Mouse (Mus musculus): Measurements from ENCODE around the gene Cdk17. TPM values are rescaled to one million over a fixed set of nuclear protein-coding genes. Genes with fewer than 3 reads are reported as not detected.

The Cdk17 gene
- polyA plus RNA-seq, 1 experiment = 27.6 TPM

GRCm38 (mm10) chr10:93252661-93253060 lies 92.0 kb downstream of the Cdk17 start:
- no peaks in the 10 kb centered on the region for H3K36me3 ChIP-seq (ENCODE audit: control insufficient read depth, insufficient read depth, low read length)
- H3K4me3 ChIP-seq (ENCODE audit: control insufficient read depth, low read depth, low read length) = no peak overlapping the region
- no peaks in the 10 kb centered on the region for H3K27me3 ChIP-seq (ENCODE audit: control insufficient read depth, insufficient read depth, low read length)
- TF ChIP-seq CTCF (IDR thresholded peaks at IDR 0.05; ENCODE audit: control insufficient read depth, insufficient read depth, insufficient replicate concordance, low read depth, low read length) (no peak), POLR2A (IDR thresholded peaks at IDR 0.05; ENCODE audit: control insufficient read depth, low read depth, low read length) (no peak)
- no peak overlapping the region for H3K27ac ChIP-seq (ENCODE audit: control insufficient read depth, insufficient read depth, low read depth, low read length)
- no peaks in the 10 kb centered on the region for H3K4me1 ChIP-seq (ENCODE audit: control insufficient read depth, insufficient read depth, low read length)

- Histone ChIP-seq H3K27me3 (ENCODE audit: control insufficient read depth, insufficient read depth, low read length) (no peaks in the 10 kb centered on the region), H3K27ac (ENCODE audit: control insufficient read depth, insufficient read depth, low read depth, low read length) (no peak overlapping the region), H3K4me3 (ENCODE audit: control insufficient read depth, low read depth, low read length) (no peak overlapping the region), H3K36me3 (ENCODE audit: control insufficient read depth, insufficient read depth, low read length) (no peaks in the 10 kb centered on the region), H3K4me1 (ENCODE audit: control insufficient read depth, insufficient read depth, low read length) (no peaks in the 10 kb centered on the region)
- TF ChIP-seq POLR2A (IDR thresholded peaks at IDR 0.05; ENCODE audit: control insufficient read depth, low read depth, low read length) (no peak), CTCF (IDR thresholded peaks at IDR 0.05; ENCODE audit: control insufficient read depth, insufficient read depth, insufficient replicate concordance, low read depth, low read length) (no peak)
Measured at GRCm38 (mm10) chr10:93253156-93253555, 92.5 kb downstream of the Cdk17 start.

- no peak overlapping the region for H3K27ac ChIP-seq (ENCODE audit: control insufficient read depth, insufficient read depth, low read depth, low read length)
- H3K27me3 ChIP-seq (ENCODE audit: control insufficient read depth, insufficient read depth, low read length) = no peaks in the 10 kb centered on the region
- no peak for TF ChIP-seq POLR2A (IDR thresholded peaks at IDR 0.05; ENCODE audit: control insufficient read depth, low read depth, low read length)
- TF ChIP-seq CTCF (IDR thresholded peaks at IDR 0.05; ENCODE audit: control insufficient read depth, insufficient read depth, insufficient replicate concordance, low read depth, low read length) = no peak
- no peak overlapping the region for H3K4me3 ChIP-seq (ENCODE audit: control insufficient read depth, low read depth, low read length)
- no peaks in the 10 kb centered on the region for H3K4me1 ChIP-seq (ENCODE audit: control insufficient read depth, insufficient read depth, low read length)
- no peaks in the 10 kb centered on the region for H3K36me3 ChIP-seq (ENCODE audit: control insufficient read depth, insufficient read depth, low read length)
Measured at GRCm38 (mm10) chr10:93255294-93255693, 94.6 kb downstream of the Cdk17 start.

- no peaks in the 10 kb centered on the region for H3K36me3 ChIP-seq (ENCODE audit: control insufficient read depth, insufficient read depth, low read length)
- TF ChIP-seq POLR2A (IDR thresholded peaks at IDR 0.05; ENCODE audit: control insufficient read depth, low read depth, low read length) (no peak), CTCF (IDR thresholded peaks at IDR 0.05; ENCODE audit: control insufficient read depth, insufficient read depth, insufficient replicate concordance, low read depth, low read length) (no peak)
- no peak overlapping the region for H3K27ac ChIP-seq (ENCODE audit: control insufficient read depth, insufficient read depth, low read depth, low read length)
- H3K27me3 ChIP-seq (ENCODE audit: control insufficient read depth, insufficient read depth, low read length) = no peaks in the 10 kb centered on the region
- H3K4me1 ChIP-seq (ENCODE audit: control insufficient read depth, insufficient read depth, low read length) = no peaks in the 10 kb centered on the region
- H3K4me3 ChIP-seq (ENCODE audit: control insufficient read depth, low read depth, low read length) = no peak overlapping the region
Measured at GRCm38 (mm10) chr10:93259826-93260225, 99.2 kb downstream of the Cdk17 start.

- H3K27ac ChIP-seq (ENCODE audit: control insufficient read depth, insufficient read depth, low read depth, low read length) = no peak overlapping the region
- no peaks in the 10 kb centered on the region for H3K36me3 ChIP-seq (ENCODE audit: control insufficient read depth, insufficient read depth, low read length)
- TF ChIP-seq CTCF (IDR thresholded peaks at IDR 0.05; ENCODE audit: control insufficient read depth, insufficient read depth, insufficient replicate concordance, low read depth, low read length) (no peak), POLR2A (IDR thresholded peaks at IDR 0.05; ENCODE audit: control insufficient read depth, low read depth, low read length) (no peak)
- no peak overlapping the region for H3K4me3 ChIP-seq (ENCODE audit: control insufficient read depth, low read depth, low read length)
- no peaks in the 10 kb centered on the region for H3K27me3 ChIP-seq (ENCODE audit: control insufficient read depth, insufficient read depth, low read length)
- no peaks in the 10 kb centered on the region for H3K4me1 ChIP-seq (ENCODE audit: control insufficient read depth, insufficient read depth, low read length)
Measured at GRCm38 (mm10) chr10:93261132-93261980, 100.7 kb downstream of the Cdk17 start.

- TF ChIP-seq POLR2A (IDR thresholded peaks at IDR 0.05; ENCODE audit: control insufficient read depth, low read depth, low read length) = no peak
- TF ChIP-seq CTCF (IDR thresholded peaks at IDR 0.05; ENCODE audit: control insufficient read depth, insufficient read depth, insufficient replicate concordance, low read depth, low read length) = no peak
- no peaks in the 10 kb centered on the region for H3K27me3 ChIP-seq (ENCODE audit: control insufficient read depth, insufficient read depth, low read length)
- H3K27ac ChIP-seq (ENCODE audit: control insufficient read depth, insufficient read depth, low read depth, low read length) = no peak overlapping the region
- no peaks in the 10 kb centered on the region for H3K4me1 ChIP-seq (ENCODE audit: control insufficient read depth, insufficient read depth, low read length)
- H3K36me3 ChIP-seq (ENCODE audit: control insufficient read depth, insufficient read depth, low read length) = no peaks in the 10 kb centered on the region
- no peak overlapping the region for H3K4me3 ChIP-seq (ENCODE audit: control insufficient read depth, low read depth, low read length)
Measured at GRCm38 (mm10) chr10:93261981-93262499, 101.4 kb downstream of the Cdk17 start.

- no peak for TF ChIP-seq POLR2A (IDR thresholded peaks at IDR 0.05; ENCODE audit: control insufficient read depth, low read depth, low read length)
- no peak for TF ChIP-seq CTCF (IDR thresholded peaks at IDR 0.05; ENCODE audit: control insufficient read depth, insufficient read depth, insufficient replicate concordance, low read depth, low read length)
- Histone ChIP-seq H3K27me3 (ENCODE audit: control insufficient read depth, insufficient read depth, low read length) (no peaks in the 10 kb centered on the region), H3K27ac (ENCODE audit: control insufficient read depth, insufficient read depth, low read depth, low read length) (no peak overlapping the region), H3K4me3 (ENCODE audit: control insufficient read depth, low read depth, low read length) (no peak overlapping the region), H3K36me3 (ENCODE audit: control insufficient read depth, insufficient read depth, low read length) (no peaks in the 10 kb centered on the region), H3K4me1 (ENCODE audit: control insufficient read depth, insufficient read depth, low read length) (no peaks in the 10 kb centered on the region)
Measured at GRCm38 (mm10) chr10:93263431-93263830, 102.8 kb downstream of the Cdk17 start.
